Mouse (Mus musculus) hindbrain, embryonic 11.5 days (tissue): ENCODE data around the gene Cd200r3. TPM values are rescaled to one million over a fixed set of nuclear protein-coding genes. Genes with fewer than 3 reads are reported as not detected.

Experiments
- polyA plus RNA-seq: library from polyadenylated mRNA; unstranded; fragments of >200 nt; fragmentation: Nextera tagmentation; extraction: Ambion mirVana; gene quantifications from 2 replicates; pipeline ENCODE4 v1.2.1, GENCODE M21; 2014

Cd200r3 gene
- polyA plus RNA-seq, 1 experiment from 2014 or later: not detected

Other genes starting within 250 kb of the Cd200r3 start
- 10.6 and 13.1 TPM in 2 replicates for gene Nepro, start 219.4 kb upstream of the Cd200r3 start, polyA plus RNA-seq
- gene Gtpbp8, start 197.3 kb upstream of the Cd200r3 start, polyA plus RNA-seq: 29.4 and 32.9 TPM in 2 replicates
- gene Cd200r1, start 177.9 kb upstream of the Cd200r3 start, polyA plus RNA-seq: 0.64 and 0.94 TPM in 2 replicates
- gene Cd200r4, start 131.9 kb upstream of the Cd200r3 start, polyA plus RNA-seq: not detected in 2 replicates
- not detected in 2 replicates for gene Cd200r2, start 76.6 kb upstream of the Cd200r3 start, polyA plus RNA-seq
- 19.0 and 22.7 TPM in 2 replicates for gene Ccdc80, start 149.7 kb downstream of the Cd200r3 start, polyA plus RNA-seq
- gene Slc35a5, start 215.0 kb downstream of the Cd200r3 start, polyA plus RNA-seq: 20.1 and 21.8 TPM in 2 replicates
- gene Atg3, start 215.1 kb downstream of the Cd200r3 start, polyA plus RNA-seq: 44.4 and 46.3 TPM in 2 replicates